Mouse (Mus musculus) gastrocnemius, adult 18-20 months (tissue): ENCODE data around the gene Esp16. TPM values are rescaled to one million over a fixed set of nuclear protein-coding genes. Genes with fewer than 3 reads are reported as not detected.
"Not testable (repeated sequence)": the region's sequence is repeated elsewhere in the genome, so short reads cannot be mapped to it uniquely, and the experiment has no call there.

Experiments used
- DNase-seq: peaks from one replicate; pipeline ENCODE4 v3.0.0; 2021; ENCODE audit warnings: low spot score
- long read RNA-seq, 2 experiments: library from polyadenylated mRNA; stranded (forward); transcript quantifications; one replicate each; pipeline ENCODE4 v2.0.0; 2021
- total RNA-seq, 2 experiments: library from RNA; stranded (reverse); gene quantifications; 2 replicates each; pipeline ENCODE4 v1.2.3; 2021

The Esp16 gene
- not detected for total RNA-seq
- long read RNA-seq, experiment 1, result 0 reads
- long read RNA-seq, experiment 2, result 0 reads

GRCm38 (mm10) chr17:39535842-39536241, at the start of gene Esp16:
Gene Esp16, plus strand, starts transcription at chr17:39536142.
- DNase-seq, result not testable (repeated sequence)

GRCm38 (mm10) chr17:39498043-39498442, 37.9 kb upstream of the Esp16 start:
- not testable (repeated sequence) for DNase-seq

Other genes starting within 250 kb of the Esp16 start
- gene Esp18, start 129.8 kb upstream of the Esp16 start, total RNA-seq, result not detected
- not detected for gene Esp15, start 104.8 kb downstream of the Esp16 start, total RNA-seq